Mouse (Mus musculus): ENCODE measurements around the gene Pex16. TPM values are rescaled to one million over a fixed set of nuclear protein-coding genes. Genes with fewer than 3 reads are reported as not detected.

Pex16 gene
- total RNA-seq (2023) = 10 to 100 TPM; 17.2 to 19.1 TPM

DNA sequence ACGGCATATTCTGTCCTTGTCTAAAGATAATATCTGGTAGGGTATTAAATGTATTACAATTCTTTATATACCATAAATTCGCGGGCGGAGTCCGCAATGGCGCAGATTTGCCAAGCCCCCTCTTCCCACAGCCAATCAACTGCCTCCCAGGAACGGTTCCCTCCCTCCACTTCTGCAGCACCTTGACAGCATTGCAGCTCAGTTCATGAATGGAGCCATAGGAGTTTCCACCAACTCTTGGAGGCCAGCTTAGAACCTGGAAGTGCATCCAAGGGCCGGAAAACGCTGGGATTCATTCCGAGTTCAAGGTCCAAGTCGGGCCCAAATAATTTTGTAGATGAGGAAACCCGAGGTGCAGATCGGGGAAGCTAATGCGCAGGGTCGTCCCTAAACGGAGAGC, at the start of gene Pex16, which contains the start of gene Large2:
Gene Pex16 (plus strand): TSS at position 163 of the 400 bp plus-strand sequence.
Gene Large2 (minus strand): TSS at position 356 of the 400 bp plus-strand sequence.

DNA sequence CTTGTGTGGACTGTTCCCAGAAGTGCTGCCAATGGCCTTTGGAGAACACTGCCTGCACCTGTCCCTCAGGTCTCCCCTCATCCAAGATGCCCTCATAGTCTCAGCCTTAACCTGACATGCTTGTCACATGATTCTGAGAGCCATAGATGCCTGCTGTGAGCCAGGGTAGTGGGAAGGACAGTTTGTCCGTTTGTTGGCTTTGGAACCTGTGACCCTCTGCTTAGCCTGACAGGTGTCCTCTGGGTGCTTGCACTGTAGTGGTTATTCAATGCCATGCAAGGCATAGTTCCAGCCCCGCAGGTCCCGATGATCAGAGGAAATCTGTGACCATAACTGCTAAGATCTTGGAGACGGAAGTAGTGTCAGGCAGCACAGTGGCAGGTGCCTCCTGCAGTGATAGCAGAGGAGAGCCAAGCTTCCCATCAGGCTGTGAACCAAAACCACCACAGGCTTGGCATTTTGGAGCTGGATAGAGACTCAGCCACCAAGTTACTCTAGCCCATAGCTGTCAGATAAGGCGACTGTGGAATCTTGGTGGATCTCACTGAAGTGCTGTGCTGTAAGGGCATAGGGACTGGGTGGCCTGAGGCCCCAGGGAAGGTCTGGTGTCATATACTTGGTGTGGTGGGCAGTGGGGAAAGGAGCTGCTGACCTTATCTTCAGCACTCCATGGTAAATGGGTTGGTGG, 7.6 kb downstream of the Pex16 start, which contains the start of gene 1700029I15Rik:
Gene 1700029I15Rik (plus strand): TSS at position 638 of the 688 bp plus-strand sequence.

GRCm38 (mm10) chr2:92401091-92401561, 26.6 kb downstream of the Pex16 start, which contains the start of gene Mapk8ip1:
Gene Mapk8ip1, minus strand, starts transcription at chr2:92401263.

Other genes starting within 250 kb of the Pex16 start
- gene Large2, start 193 bp downstream of the Pex16 start, total RNA-seq (2023) = not detected
- 1 to 10 TPM; 3.3 to 3.4 TPM for gene 1700029I15Rik, start 7.9 kb downstream of the Pex16 start, total RNA-seq (2023)
- gene Mapk8ip1, start 26.6 kb downstream of the Pex16 start, total RNA-seq (2023) = under 1 TPM; 0.33 to 0.42 TPM
- 10 to 100 TPM; 13.9 to 15.4 TPM for gene Cry2, start 59.4 kb downstream of the Pex16 start, total RNA-seq (2023)
- 10 to 100 TPM; 33.6 to 40.1 TPM for gene Slc35c1, start 85.9 kb downstream of the Pex16 start, total RNA-seq (2023)
- gene Chst1, start 225.0 kb downstream of the Pex16 start, total RNA-seq (2023) = under 1 TPM; 0.53 to 0.90 TPM

All from neutrophil, adult 83 days (primary cell).